Mouse (Mus musculus): ENCODE results near the gene Rad51.

GRCm38 (mm10) chr2:119146435-119146834 is 33.8 kb downstream of the Rad51 start:
- no peak for TF ChIP-seq CTCF (IDR thresholded peaks at IDR 0.05; ENCODE audit: low read depth, low read length)
- TF ChIP-seq POLR2AphosphoS5 (IDR thresholded peaks at IDR 0.05; ENCODE audit: insufficient replicate concordance, low read depth, low read length) = no peak
